Mouse (Mus musculus) limb, embryonic 11.5 days (tissue): ENCODE measurements around the gene Glipr2. TPM values are rescaled to one million over a fixed set of nuclear protein-coding genes. Genes with fewer than 3 reads are reported as not detected.

Experiments used
- ATAC-seq: fragments of 200-750 bp; cut with Nextera tagmentation; 2 replicates; pipeline ENCODE4 v1.8.0; 2017; ENCODE audit warnings: low read depth; ENCODE audit not compliant: insufficient number of reproducible peaks, low FRiP score, low TSS enrichment
- DNase-seq: peaks from one replicate; pipeline ENCODE4 v3.0.0-alpha.2; 2015; ENCODE audit warnings: low spot score
- H3K27ac ChIP-seq: fragments of 300-500 bp; sonication (generic); replicated peaks from 2 replicates; pipeline ENCODE4 v1.5.1; 2014; ENCODE audit warnings: low read depth, mild to moderate bottlenecking, low read length
- H3K27me3 ChIP-seq: fragments of 300-500 bp; sonication (generic); 2 replicates; pipeline ENCODE4 v1.6.1; 2014; ENCODE audit warnings: mild to moderate bottlenecking, low read length, mixed read lengths; ENCODE audit not compliant: control insufficient read depth, insufficient read depth
- H3K36me3 ChIP-seq: fragments of 300-500 bp; sonication (generic); 2 replicates; pipeline ENCODE4 v1.6.1; 2014; ENCODE audit warnings: mild to moderate bottlenecking, low read length, moderate library complexity, mixed read lengths; ENCODE audit not compliant: control insufficient read depth, insufficient read depth
- H3K4me1 ChIP-seq: fragments of 300-500 bp; sonication (generic); 2 replicates; pipeline ENCODE4 v1.6.1; 2014; ENCODE audit warnings: low read length, mixed read lengths; ENCODE audit not compliant: control insufficient read depth, insufficient read depth
- H3K4me2 ChIP-seq: fragments of 300-500 bp; sonication (generic); 2 replicates; pipeline ENCODE4 v1.6.1; 2014; ENCODE audit warnings: low read depth, mild to moderate bottlenecking, moderate library complexity; ENCODE audit not compliant: severe bottlenecking
- H3K4me3 ChIP-seq: fragments of 300-500 bp; sonication (generic); 2 replicates; pipeline ENCODE4 v1.5.1; 2014; ENCODE audit warnings: low read depth, low read length
- H3K9ac ChIP-seq: fragments of 300-500 bp; sonication (generic); 2 replicates; pipeline ENCODE4 v1.6.1; 2014; ENCODE audit warnings: mild to moderate bottlenecking, low read length
- H3K9me3 ChIP-seq: fragments of 300-500 bp; sonication (generic); 2 replicates; pipeline ENCODE4 v1.6.1; 2016; ENCODE audit warnings: low read length; ENCODE audit not compliant: control insufficient read depth
- WGBS: fragments of 180-500 bp; shearing (Covaris S2); extraction: QIAGEN DNeasy Blood & Tissue Kit; methylation state at CpG from one replicate; pipeline ENCODE4 v1.1.7; 2014; 5-methylcytosine and 5-hydroxymethylcytosine counted together
- polyA plus RNA-seq: library from polyadenylated mRNA; unstranded; fragments of >200 nt; fragmentation: Nextera tagmentation; extraction: Ambion mirVana; gene quantifications from 2 replicates; pipeline ENCODE4 v1.2.1, GENCODE M21; 2014

Gene Glipr2
- polyA plus RNA-seq, 1 experiment from 2014 or later = 75.2 TPM

GRCm38 (mm10) chr4:43936749-43937674, 20.2 kb upstream of the Glipr2 start:
- Histone ChIP-seq H3K4me2 (no peak overlapping the region), H3K4me3 (no peak overlapping the region), H3K27me3 (no peaks in the 10 kb centered on the region), H3K4me1 (no peaks in the 10 kb centered on the region), H3K9ac (no peak overlapping the region), H3K36me3 (peaks cover 4% of the 10 kb centered on the region; the same call in 1 of the 2 replicates), H3K27ac (no peak overlapping the region), H3K9me3 (no peaks in the 10 kb centered on the region)
- ATAC-seq (no peak), DNase-seq (no peak)
- 82% methylated on average over 14 of the region's 14 CpGs for WGBS

DNA sequence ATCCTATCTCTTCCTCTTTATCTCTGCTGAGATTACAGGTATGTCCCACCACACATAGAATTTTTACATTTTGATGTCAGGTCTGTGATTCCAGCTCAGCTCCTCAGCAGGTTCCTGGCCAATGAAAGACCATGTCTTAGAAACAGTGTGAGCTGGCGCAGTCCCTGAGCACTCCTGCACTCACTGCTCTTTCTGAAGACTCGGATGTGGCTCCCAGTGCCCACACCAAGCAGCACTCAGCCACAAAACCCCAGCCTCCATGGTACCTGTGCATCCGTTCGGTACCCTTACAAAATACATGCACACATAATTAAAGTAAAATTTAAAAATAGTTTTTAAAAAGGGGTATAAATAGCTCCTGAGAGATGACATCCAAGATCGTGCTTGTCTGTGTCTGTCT, 15.9 kb upstream of the Glipr2 start:
- ATAC-seq (no peak), DNase-seq (no peak)
- WGBS = 93% methylated on average over 5 of the region's 5 CpGs
- H3K4me3 ChIP-seq = no peak overlapping the region
- no peaks in the 10 kb centered on the region for H3K9me3 ChIP-seq
- no peaks in the 10 kb centered on the region for H3K4me1 ChIP-seq
- H3K36me3 ChIP-seq = peaks cover 5% of the 10 kb centered on the region; the same call in 1 of the 2 replicates
- H3K4me2 ChIP-seq = no peak overlapping the region
- no peak overlapping the region for H3K27ac ChIP-seq
- no peaks in the 10 kb centered on the region for H3K27me3 ChIP-seq
- H3K9ac ChIP-seq = no peak overlapping the region

DNA sequence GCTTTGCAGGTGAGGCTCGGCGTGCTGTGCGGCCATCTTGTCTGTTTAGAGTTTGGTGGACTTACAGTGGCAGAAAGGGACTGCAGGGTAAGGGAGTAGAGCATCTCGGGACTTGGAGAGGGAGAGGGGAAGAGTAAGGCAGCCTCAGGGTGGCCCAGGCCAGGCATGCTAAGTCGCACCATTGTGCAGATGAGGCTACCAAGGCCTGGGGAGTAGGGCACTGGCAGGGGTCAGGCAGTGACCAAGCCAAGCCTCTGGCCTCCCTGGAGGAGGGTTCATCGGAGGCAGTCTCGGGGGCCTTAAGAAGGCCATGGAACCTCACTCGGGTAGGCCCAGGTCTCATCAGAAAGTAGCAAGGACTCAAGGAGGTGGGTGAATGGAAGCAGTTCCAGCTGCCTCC, 14.8 kb upstream of the Glipr2 start:
- no peaks in the 10 kb centered on the region for H3K9me3 ChIP-seq
- no peak overlapping the region for H3K27ac ChIP-seq
- no peak overlapping the region for H3K9ac ChIP-seq
- 85% methylated on average over 8 of the region's 8 CpGs for WGBS
- H3K4me2 ChIP-seq = no peak overlapping the region
- no peak overlapping the region for H3K4me3 ChIP-seq
- no peak for DNase-seq
- H3K27me3 ChIP-seq = no peaks in the 10 kb centered on the region
- ATAC-seq = no peak
- peaks cover 5% of the 10 kb centered on the region; the same call in 1 of the 2 replicates for H3K36me3 ChIP-seq
- H3K4me1 ChIP-seq = no peaks in the 10 kb centered on the region

GRCm38 (mm10) chr4:43947571-43947970, 9.6 kb upstream of the Glipr2 start:
- DNase-seq (no peak), ATAC-seq (no peak)

GRCm38 (mm10) chr4:43957846-43958461, 753 bp downstream of the Glipr2 start:
- Histone ChIP-seq H3K9me3 (no peaks in the 10 kb centered on the region), H3K4me3 (peak overlapping the region; percentile 60), H3K27ac (peak overlapping the region; percentile 49), H3K9ac (peak overlapping the region; percentile 63), H3K4me2 (peak overlapping the region; percentile 81), H3K4me1 (peaks cover 14% of the 10 kb centered on the region; the same call in 1 of the 2 replicates), H3K36me3 (no peaks in the 10 kb centered on the region), H3K27me3 (no peaks in the 10 kb centered on the region)
- peak; percentile 85 for DNase-seq
- ATAC-seq = peak; percentile 63
- under 1% methylated on average over 26 of the region's 26 CpGs for WGBS

More at GRCm38 (mm10) chr4:43947571-43947970, 9.6 kb upstream of the Glipr2 start:
- Histone ChIP-seq H3K4me3 (no peak overlapping the region), H3K27ac (no peak overlapping the region), H3K9me3 (no peaks in the 10 kb centered on the region), H3K4me2 (no peak overlapping the region), H3K36me3 (0 out of 2 replicates have a peak, but pooled peaks cover 3% of the 10 kb centered on the region), H3K27me3 (no peaks in the 10 kb centered on the region), H3K9ac (no peak overlapping the region), H3K4me1 (no peaks in the 10 kb centered on the region)
- WGBS = 96% methylated on average over 2 of the region's 2 CpGs

DNA sequence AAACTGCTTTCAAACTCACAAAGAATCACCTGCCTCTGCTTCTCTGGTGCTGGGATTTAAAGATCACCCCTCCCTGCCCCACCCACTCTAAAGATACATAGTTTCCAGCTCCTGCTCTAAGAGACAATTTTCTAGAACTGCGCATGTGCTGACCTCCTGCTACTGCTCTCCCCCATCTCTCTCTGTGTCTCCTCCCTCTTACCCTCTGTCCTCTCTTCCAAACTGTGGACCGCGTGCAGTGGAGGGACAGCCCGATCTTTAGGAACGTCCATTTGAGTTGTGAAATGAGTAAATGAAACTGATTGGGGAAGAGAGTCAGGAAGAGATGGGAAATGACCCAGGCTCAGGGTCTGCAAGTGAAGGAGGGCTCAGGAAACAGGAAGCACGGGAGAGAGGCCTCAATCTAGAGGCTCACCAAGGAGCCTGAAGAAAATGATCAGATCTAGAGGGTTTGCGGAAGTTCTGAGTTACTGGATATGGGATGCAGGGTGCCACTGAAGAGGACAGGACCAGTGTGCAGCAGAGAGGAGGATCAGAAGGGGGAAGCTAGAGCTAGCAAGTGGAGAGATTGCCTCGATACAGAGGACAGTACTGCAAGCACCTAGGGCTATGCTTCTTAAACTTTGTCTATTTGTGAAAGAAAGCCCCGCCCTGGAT, 2.5 kb downstream of the Glipr2 start:
- H3K27me3 ChIP-seq = no peaks in the 10 kb centered on the region
- H3K4me2 ChIP-seq = no peak overlapping the region
- no peak overlapping the region for H3K4me3 ChIP-seq
- 70% methylated on average over 9 of the region's 9 CpGs for WGBS
- no peaks in the 10 kb centered on the region for H3K9me3 ChIP-seq
- DNase-seq (no peak), ATAC-seq (no peak)
- H3K36me3 ChIP-seq = no peaks in the 10 kb centered on the region
- H3K9ac ChIP-seq = no peak overlapping the region
- no peak overlapping the region for H3K27ac ChIP-seq
- peaks cover 18% of the 10 kb centered on the region for H3K4me1 ChIP-seq

DNA sequence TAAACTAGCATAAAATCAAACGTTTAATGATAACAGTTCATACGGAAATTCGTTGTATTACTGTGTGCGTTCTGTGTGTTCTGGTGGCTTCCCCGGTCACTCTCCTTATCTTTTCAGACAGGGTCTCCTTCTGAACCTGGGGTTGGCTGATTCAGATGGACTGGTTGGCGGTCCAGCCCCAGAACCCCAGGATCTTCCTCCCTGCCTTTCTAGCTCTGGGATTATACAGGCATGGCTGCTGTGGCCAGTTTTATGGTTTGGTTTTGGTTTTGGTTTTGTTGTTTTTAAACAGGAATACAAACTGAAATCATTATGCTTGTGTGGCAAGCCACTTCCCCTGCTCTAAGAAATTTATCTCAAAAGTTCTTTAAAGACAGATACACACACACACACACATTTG, 3.0 kb downstream of the Glipr2 start:
- H3K27me3 ChIP-seq = no peaks in the 10 kb centered on the region
- H3K4me2 ChIP-seq = no peak overlapping the region
- no peak overlapping the region for H3K27ac ChIP-seq
- H3K4me1 ChIP-seq = peaks cover 19% of the 10 kb centered on the region
- H3K9ac ChIP-seq = no peak overlapping the region
- WGBS = 93% methylated on average over 6 of the region's 6 CpGs
- H3K36me3 ChIP-seq = no peaks in the 10 kb centered on the region
- H3K4me3 ChIP-seq = no peak overlapping the region
- H3K9me3 ChIP-seq = no peaks in the 10 kb centered on the region
- ATAC-seq = no peak
- DNase-seq = no peak

GRCm38 (mm10) chr4:43964326-43964833, 7.2 kb downstream of the Glipr2 start:
- DNase-seq (no peak), ATAC-seq (no peak)
- no peak overlapping the region for H3K4me3 ChIP-seq
- no peaks in the 10 kb centered on the region for H3K9me3 ChIP-seq
- no peak overlapping the region for H3K9ac ChIP-seq
- WGBS = 45% methylated on average over 2 of the region's 2 CpGs
- peaks cover 13% of the 10 kb centered on the region for H3K4me1 ChIP-seq
- H3K36me3 ChIP-seq = no peaks in the 10 kb centered on the region
- H3K27ac ChIP-seq = no peak overlapping the region
- no peaks in the 10 kb centered on the region for H3K27me3 ChIP-seq
- no peak overlapping the region for H3K4me2 ChIP-seq
